Mouse (Mus musculus): ENCODE measurements around the gene Rnf150.
"Not testable (repeated sequence)": the region's sequence is repeated elsewhere in the genome, so short reads cannot be mapped to it uniquely, and the experiment has no call there.

The Rnf150 gene

GRCm38 (mm10) chr8:83076621-83077020, 213.5 kb downstream of the Rnf150 start:
- no peak for DNase-seq (ENCODE audit: low spot score)

DNA sequence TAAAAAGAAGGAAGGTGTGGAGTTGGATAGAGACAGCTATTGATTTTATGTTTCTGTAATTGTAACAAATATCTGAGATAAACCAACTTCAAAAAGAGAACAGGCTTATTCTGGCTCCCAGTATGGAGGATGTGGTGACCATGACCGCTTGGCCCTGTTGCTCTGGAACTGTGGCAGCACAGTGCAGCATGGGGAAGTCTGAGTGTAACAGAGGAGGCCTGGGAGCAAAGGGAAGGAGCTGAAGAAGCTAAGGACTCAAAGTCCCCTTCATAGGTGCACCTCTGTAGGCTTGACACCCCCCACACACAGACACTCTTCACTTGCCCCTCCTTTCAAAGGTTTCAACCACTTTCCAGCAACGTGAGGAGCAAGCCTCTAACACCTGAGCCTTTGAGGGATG, 214.2 kb downstream of the Rnf150 start:
- DNase-seq (ENCODE audit: low spot score) = no peak

- DNase-seq (ENCODE audit: low spot score) = no peak
Observed at GRCm38 (mm10) chr8:83078701-83079533, 215.8 kb downstream of the Rnf150 start.

DNA sequence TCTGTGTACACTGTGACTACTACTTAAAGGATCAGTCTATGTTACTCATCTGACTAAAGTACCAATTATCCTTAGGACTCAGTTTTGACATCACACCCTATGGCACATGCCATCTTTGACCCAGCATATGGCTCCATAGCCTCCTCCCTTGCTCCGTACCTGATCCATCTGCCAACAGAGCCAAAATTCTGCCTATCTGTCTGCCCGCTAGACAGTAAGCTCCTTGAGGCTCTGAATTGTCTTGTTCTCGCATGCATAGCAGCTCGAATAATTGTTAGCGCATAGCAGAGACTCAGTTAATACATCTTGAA, 216.3 kb downstream of the Rnf150 start:
- DNase-seq (ENCODE audit: low spot score) = no peak

DNA sequence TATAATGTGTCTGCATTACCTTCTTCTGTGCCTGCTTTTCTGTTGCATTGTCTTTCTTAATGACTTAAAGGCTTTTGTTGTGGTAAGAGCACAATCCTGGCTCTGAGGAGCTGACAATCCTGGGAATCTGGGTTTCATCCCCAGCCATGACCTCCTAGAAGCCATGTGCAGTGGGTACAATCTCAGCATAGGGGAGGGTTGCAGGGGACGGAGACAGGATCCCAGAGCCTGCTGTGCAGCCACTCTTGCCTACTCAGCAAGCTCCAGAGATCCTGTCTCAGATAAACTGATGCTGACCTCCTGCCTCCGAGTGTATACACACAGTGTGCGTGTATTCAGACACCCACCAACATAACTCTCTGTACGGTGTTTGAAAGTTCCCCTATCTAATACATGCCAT, 218.1 kb downstream of the Rnf150 start:
- DNase-seq (ENCODE audit: low spot score) = no peak

DNA sequence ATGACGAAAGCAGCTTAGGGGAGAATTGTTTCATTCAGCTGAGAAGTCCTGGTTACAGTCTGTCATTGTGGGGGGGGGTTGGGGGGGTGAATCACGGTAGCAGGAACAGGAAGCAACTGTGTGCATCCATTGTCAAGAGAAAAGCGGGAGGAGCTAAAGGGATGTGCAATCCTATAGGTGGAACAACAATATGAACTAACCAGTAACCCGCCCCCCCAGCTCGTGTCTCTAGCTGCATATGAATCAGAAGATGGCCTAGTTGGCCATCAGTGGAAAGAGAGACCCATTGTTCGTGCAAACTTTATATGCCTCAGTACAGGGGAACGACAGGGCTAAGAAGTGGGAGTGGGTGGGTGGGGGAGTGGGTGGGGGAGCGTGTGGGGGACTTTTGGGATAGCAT, 218.7 kb downstream of the Rnf150 start:
- not testable (repeated sequence) for DNase-seq (ENCODE audit: low spot score)

- no peak for DNase-seq (ENCODE audit: low spot score)
Observed at GRCm38 (mm10) chr8:83082251-83082650, 219.1 kb downstream of the Rnf150 start.

- no peak for DNase-seq (ENCODE audit: low spot score)
Observed at GRCm38 (mm10) chr8:83083452-83083851, 220.3 kb downstream of the Rnf150 start.

- DNase-seq (ENCODE audit: low spot score) = no peak
Observed at GRCm38 (mm10) chr8:83085581-83085980, 222.4 kb downstream of the Rnf150 start.

DNA sequence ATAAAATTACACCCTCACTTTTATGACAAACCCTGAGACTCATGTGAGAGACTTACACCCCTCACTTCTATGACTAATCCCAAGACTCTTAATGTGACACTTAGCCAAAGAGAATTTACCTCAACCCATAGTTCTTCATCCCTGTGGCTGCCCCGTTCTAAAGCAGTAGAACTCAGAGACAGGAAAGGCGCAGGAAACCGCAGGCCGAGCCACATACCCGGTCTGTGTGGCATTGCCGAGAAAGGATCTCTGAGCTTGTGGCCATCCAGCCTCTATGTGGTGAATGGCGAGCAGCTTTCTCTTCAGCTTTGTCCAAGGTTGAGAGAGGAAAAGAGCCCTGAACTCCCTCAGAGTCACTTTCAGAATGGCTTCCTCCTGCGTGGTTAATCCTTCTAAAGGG, 223.5 kb downstream of the Rnf150 start:
- DNase-seq (ENCODE audit: low spot score) = no peak

DNA sequence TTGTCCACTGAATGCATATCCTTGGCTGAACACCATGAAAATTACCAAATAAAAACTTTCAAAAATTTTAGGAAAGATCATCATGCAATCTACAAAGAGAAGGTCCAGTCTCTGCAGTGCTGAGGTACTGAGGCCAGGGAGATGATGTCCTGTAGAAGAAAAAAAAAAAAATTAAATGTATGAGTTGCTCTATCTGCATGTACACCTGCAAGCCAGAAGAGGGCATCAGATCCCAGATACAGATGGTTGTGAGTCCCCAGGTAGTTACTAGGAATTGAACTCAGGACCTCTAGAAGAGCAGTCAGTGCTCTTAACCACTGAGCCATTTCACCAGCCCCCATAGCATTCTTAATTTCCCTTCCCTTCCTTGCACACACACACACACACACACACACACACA, 224.4 kb downstream of the Rnf150 start:
- DNase-seq (ENCODE audit: low spot score) = no peak

DNA sequence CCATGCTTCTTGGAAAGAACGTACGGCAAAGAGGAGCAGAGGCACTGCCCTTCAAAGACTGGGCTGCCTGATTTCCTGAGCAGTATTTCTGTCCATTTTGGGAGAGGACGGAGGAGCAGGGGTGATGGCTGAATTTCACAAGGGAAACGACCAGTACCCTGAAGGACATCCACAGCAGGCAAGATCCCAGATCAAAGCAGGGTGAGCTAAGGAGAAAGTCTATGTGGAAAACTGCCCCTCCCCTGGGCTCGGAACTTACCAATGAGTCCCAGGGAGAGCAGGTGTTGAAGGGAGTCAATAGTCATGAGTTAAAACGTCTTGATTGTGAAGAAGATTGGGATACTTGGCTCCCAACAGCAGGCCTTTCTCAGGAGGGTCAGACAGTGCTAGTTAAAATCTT, 225.0 kb downstream of the Rnf150 start:
- DNase-seq (ENCODE audit: low spot score) = no peak

DNA sequence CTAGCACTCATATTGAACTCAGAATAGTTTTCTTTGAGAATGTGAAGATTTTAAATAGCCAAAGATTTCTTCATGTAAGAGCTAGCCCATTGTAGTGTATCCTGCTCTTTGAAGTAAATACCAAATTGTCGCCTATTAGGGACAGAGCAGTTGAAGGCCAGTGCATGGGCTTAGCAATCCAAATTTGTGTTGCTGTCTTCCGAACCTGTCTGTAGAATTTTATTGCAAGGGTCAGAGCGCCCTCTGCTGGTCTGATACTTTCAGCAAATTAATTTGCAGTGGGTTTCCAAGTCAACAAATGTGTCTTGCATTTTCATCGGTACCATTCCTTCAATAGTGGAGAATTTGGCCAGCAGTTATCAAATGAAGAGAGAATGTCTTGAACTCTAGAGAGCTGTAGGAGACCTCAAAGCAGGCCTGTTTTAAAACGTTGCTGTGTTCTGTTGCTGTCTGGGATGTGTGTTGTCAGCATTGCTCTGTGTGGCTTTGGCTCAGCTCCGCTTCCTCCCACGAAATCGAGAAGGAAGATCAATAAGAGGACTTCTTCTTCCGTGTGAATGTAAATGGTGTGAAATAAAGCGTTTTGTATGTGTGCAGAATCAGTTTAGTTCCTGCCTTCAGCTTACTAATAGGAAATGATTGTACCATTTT, 226.3 kb downstream of the Rnf150 start:
- DNase-seq (ENCODE audit: low spot score) = peak; percentile 91

DNA sequence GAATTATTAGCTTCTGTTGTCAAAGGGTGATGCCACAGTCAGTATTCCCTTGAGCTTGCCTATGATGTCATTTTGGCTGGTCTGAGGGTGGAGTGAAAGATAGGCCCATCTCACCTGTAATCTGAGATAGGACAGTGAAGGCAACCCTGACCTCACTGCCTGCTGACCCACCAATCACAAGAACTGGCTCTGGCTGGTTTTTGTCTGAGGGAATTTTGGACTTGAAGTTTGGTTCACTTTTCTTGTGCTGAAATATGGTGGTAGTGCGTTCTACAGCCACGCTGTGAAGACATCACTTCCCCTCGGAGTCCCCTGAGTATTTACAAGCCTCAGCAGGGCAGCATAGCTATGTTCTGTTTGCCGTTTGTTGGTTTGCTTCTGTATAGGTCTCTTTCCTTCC, 227.3 kb downstream of the Rnf150 start:
- DNase-seq (ENCODE audit: low spot score) = no peak

- DNase-seq (ENCODE audit: low spot score) = peak; percentile 32
Observed at GRCm38 (mm10) chr8:83100041-83100440, 236.9 kb downstream of the Rnf150 start.

DNA sequence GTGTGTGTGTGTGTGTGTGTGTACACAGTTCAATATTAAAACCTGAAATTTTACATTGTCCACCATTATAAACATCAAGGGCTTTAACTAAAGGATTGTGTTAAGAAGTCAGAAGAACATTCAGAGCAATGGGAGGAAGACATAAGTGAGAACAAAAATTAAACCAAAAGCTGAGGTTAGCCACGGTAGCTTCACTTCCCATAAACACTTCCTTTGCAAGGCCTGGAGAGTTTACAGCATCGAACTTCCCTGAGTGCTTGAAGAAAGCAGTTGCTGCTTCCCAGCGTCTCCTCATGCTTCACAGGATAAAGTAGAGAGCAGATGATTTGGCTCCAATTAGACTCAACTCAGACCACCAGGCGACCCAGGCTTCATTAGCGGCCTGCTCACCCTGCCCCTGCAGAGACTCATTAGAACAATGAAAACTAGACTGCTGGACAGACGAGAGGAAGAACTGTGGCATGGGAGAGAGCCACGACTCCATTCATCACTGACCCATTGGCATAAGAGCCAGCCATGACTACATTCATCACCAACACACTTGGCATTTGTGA, 239.9 kb downstream of the Rnf150 start:
- no peak for DNase-seq (ENCODE audit: low spot score)

- DNase-seq (ENCODE audit: low spot score) = no peak
Observed at GRCm38 (mm10) chr8:83103968-83104367, 240.8 kb downstream of the Rnf150 start.

GRCm38 (mm10) chr8:83109756-83110155, 246.6 kb downstream of the Rnf150 start:
- DNase-seq (ENCODE audit: low spot score) = peak; percentile 17

- DNase-seq (ENCODE audit: low spot score) = no peak
Observed at GRCm38 (mm10) chr8:83110177-83110576, 247.0 kb downstream of the Rnf150 start.

DNA sequence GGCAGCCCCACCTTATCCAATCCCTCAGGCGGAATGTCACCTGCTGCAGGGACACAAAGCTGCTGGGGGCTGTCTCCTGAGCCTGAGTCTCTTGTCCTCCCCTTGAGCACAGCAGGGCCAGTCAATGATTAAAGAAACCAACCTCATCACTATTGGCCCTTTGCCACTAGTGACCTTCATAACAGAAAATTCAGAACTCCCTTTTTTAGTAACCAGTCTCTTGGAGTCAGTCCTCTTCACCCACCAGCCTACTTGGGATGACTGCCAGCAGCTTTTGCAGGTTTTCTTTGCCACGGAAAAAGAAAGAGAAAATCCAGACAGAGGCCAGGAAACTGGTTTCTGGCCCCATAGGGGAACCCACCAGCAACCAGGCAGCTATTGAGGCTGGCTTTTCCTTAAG, 271.9 kb downstream of the Rnf150 start:
- peak; percentile 15 for DNase-seq (ENCODE audit: low spot score)

DNA sequence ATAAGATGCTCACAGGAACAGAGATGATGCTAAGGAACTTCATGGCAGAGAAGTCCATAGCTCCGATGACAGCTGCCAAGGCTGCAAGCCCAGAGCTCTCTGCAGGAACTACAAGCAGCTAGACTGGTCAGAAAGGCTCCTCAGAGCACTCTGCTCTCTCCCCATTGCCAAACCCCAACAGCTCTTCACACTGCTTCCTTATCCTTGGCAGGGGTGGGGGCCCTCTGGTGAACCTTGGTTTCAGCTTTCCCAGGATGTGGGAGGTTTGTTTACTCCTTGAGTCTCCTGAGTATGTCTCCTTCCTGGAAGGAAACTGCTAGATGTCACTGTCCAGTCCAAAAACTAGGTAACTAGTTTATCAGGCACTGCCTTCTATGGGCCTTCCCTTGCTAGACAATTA, 276.9 kb downstream of the Rnf150 start:
- DNase-seq (ENCODE audit: low spot score) = no peak

DNA sequence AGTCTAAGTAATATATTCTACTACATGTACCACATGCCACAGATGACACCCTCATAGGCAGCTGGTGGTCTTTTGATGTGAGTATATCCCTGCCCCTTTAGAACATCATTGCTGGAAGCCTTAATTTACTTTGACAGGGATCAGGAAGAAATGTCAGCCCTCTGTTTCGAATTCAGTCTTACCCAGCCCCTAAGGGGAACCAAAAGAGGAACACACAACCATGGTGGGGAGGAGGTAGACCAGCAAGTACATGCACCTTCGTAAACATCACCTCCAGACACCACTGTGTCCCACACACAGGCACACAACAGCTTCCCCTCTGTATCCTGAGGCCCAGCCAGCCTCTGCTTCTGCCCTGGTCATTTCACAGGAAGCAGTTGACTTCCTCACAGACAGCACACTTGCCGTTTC, 277.6 kb downstream of the Rnf150 start:
- DNase-seq (ENCODE audit: low spot score) = no peak
